Mouse (Mus musculus) CH12.LX (cell line): ENCODE measurements around the gene Rnasek. TPM values are rescaled to one million over a fixed set of nuclear protein-coding genes. Genes with fewer than 3 reads are reported as not detected.

Experiments used
- DNase-seq: peaks from one replicate; pipeline ENCODE4 v3.0.0-alpha.2; 2013; ENCODE audit errors: extremely low read depth
- H3K27ac ChIP-seq: 2 replicates; pipeline ENCODE4 v1.5.1; 2012; ENCODE audit warnings: low read depth, mild to moderate bottlenecking, control low read depth, moderate library complexity; ENCODE audit not compliant: insufficient read depth
- H3K27me3 ChIP-seq: replicated peaks from 2 replicates; pipeline ENCODE3; 2012; ENCODE audit warnings: inconsistent platforms
- H3K36me3 ChIP-seq, 2 experiments: replicated peaks in 1 of 2; 2 replicates each; pipeline versions ENCODE3 to v1.6.1; 2012; ENCODE audit warnings: inconsistent platforms in 1 of 2, low read length in 1 of 2, mild to moderate bottlenecking in 1 of 2, mixed read lengths in 1 of 2, moderate library complexity in 1 of 2; ENCODE audit not compliant: control insufficient read depth in 1 of 2, insufficient read depth in 1 of 2
- H3K4me1 ChIP-seq, 2 experiments: 2 replicates each; pipeline ENCODE4 v1.6.1; 2012; ENCODE audit warnings: inconsistent platforms in 1 of 2, moderate library complexity in 1 of 2; ENCODE audit not compliant: insufficient read depth in 2 of 2, control insufficient read depth in 1 of 2
- H3K4me2 ChIP-seq: 2 replicates; pipeline ENCODE4 v1.6.1; 2012; ENCODE audit warnings: low read depth, mild to moderate bottlenecking, control low read depth; ENCODE audit not compliant: poor library complexity, insufficient read depth, severe bottlenecking
- H3K4me3 ChIP-seq, 3 experiments: fragments of 150-350 bp in 1 of 3; sonication (generic) in 1 of 3; replicated peaks in 1 of 3; 2 replicates each; pipeline versions ENCODE3 to v1.5.1; 2011 to 2012; ENCODE audit warnings: low read depth in 2 of 3, low read length in 2 of 3, mild to moderate bottlenecking in 2 of 3, moderate library complexity in 2 of 3, control low read depth in 1 of 3, improper control_type of control experiment in 1 of 3, inconsistent platforms in 1 of 3, mixed read lengths in 1 of 3; ENCODE audit not compliant: poor library complexity in 1 of 3
- H3K79me2 ChIP-seq: replicated peaks from 2 replicates; pipeline ENCODE4 v1.6.1; 2012; ENCODE audit warnings: mild to moderate bottlenecking, moderate library complexity; ENCODE audit not compliant: control insufficient read depth, poor library complexity, insufficient read depth, severe bottlenecking; ENCODE audit errors: extremely low read depth
- H3K9ac ChIP-seq: 2 replicates; pipeline ENCODE4 v1.6.1; 2012; ENCODE audit warnings: low read depth, mild to moderate bottlenecking, control low read depth, moderate library complexity; ENCODE audit not compliant: insufficient read depth
- H3K9me3 ChIP-seq: replicated peaks from 2 replicates; pipeline ENCODE3; 2012; ENCODE audit warnings: low read length, inconsistent platforms, mixed read lengths
- BHLHE40 ChIP-seq: IDR thresholded peaks from 2 replicates; pipeline ENCODE4 v1.6.1; 2011; ENCODE audit warnings: mild to moderate bottlenecking, low read depth, low read length, improper control_type of control experiment
- CHD1 ChIP-seq: IDR thresholded peaks from 2 replicates; pipeline ENCODE4 v1.6.1; 2012; ENCODE audit warnings: low read depth, low read length, improper control_type of control experiment, inconsistent platforms
- CHD2 ChIP-seq: IDR thresholded peaks from 2 replicates; pipeline ENCODE4 v1.6.1; 2011; ENCODE audit warnings: low read length, improper control_type of control experiment
- E2F4 ChIP-seq: IDR thresholded peaks from 2 replicates; pipeline ENCODE4 v1.6.1; 2011; ENCODE audit warnings: low read depth, low read length, improper control_type of control experiment; ENCODE audit not compliant: insufficient replicate concordance
- EP300 ChIP-seq: IDR thresholded peaks from 2 replicates; pipeline ENCODE4 v1.6.1; 2011; ENCODE audit warnings: low read length, improper control_type of control experiment
- GABPA ChIP-seq: IDR thresholded peaks from 2 replicates; pipeline ENCODE4 v1.6.1; 2012; ENCODE audit warnings: low read depth, low read length, improper control_type of control experiment, inconsistent platforms; ENCODE audit not compliant: insufficient replicate concordance
- IRF4 ChIP-seq: IDR thresholded peaks from 2 replicates; pipeline ENCODE4 v1.6.1; 2014; ENCODE audit warnings: low read depth, mild to moderate bottlenecking, inconsistent platforms, low read length, improper control_type of control experiment
- JUND ChIP-seq: conservative IDR thresholded peaks from 2 replicates; pipeline ENCODE4 v1.6.1; 2011; ENCODE audit warnings: low read depth, low read length, improper control_type of control experiment
- KAT2A ChIP-seq: IDR thresholded peaks from 2 replicates; pipeline ENCODE4 v1.6.1; 2012; ENCODE audit warnings: low read length, improper control_type of control experiment, inconsistent platforms; ENCODE audit not compliant: insufficient replicate concordance
- MEF2A ChIP-seq: IDR thresholded peaks from 2 replicates; pipeline ENCODE4 v1.6.1; 2014; ENCODE audit warnings: low read depth, mild to moderate bottlenecking, inconsistent platforms, low read length, improper control_type of control experiment, borderline replicate concordance
- MXI1 ChIP-seq: IDR thresholded peaks from 2 replicates; pipeline ENCODE4 v1.6.1; 2011; ENCODE audit warnings: mild to moderate bottlenecking, low read depth, low read length, improper control_type of control experiment
- NELFE ChIP-seq: IDR thresholded peaks from 2 replicates; pipeline ENCODE4 v1.6.1; 2011; ENCODE audit warnings: low read depth, low read length, improper control_type of control experiment
- PAX5 ChIP-seq: IDR thresholded peaks from 2 replicates; pipeline ENCODE4 v1.6.1; 2012; ENCODE audit warnings: low read length, inconsistent platforms, mixed read lengths
- POLR2A ChIP-seq: IDR thresholded peaks from 2 replicates; pipeline ENCODE4 v1.6.1; 2011; ENCODE audit warnings: low read depth, mild to moderate bottlenecking, improper control_type of control experiment, low read length
- POLR2AphosphoS2 ChIP-seq: IDR thresholded peaks from 2 replicates; pipeline ENCODE4 v1.6.1; 2011; ENCODE audit warnings: low read depth, low read length, improper control_type of control experiment
- RCOR1 ChIP-seq: conservative IDR thresholded peaks from 2 replicates; pipeline ENCODE4 v1.6.1; 2012; ENCODE audit warnings: low read depth, mild to moderate bottlenecking, inconsistent platforms, low read length, improper control_type of control experiment
- SIN3A ChIP-seq: IDR thresholded peaks from 2 replicates; pipeline ENCODE4 v1.6.1; 2012; ENCODE audit warnings: low read length, improper control_type of control experiment, inconsistent platforms
- USF1 ChIP-seq: IDR thresholded peaks from 2 replicates; pipeline ENCODE4 v1.6.1; 2014; ENCODE audit warnings: low read depth, mild to moderate bottlenecking, inconsistent platforms, low read length, improper control_type of control experiment
- USF2 ChIP-seq: conservative IDR thresholded peaks from 2 replicates; pipeline ENCODE4 v1.6.1; 2011; ENCODE audit warnings: low read depth, low read length, improper control_type of control experiment
- ZC3H11A ChIP-seq: IDR thresholded peaks from 2 replicates; pipeline ENCODE4 v1.6.1; 2012; ENCODE audit warnings: low read depth, mild to moderate bottlenecking, inconsistent platforms, low read length, improper control_type of control experiment
- ZKSCAN1 ChIP-seq: IDR thresholded peaks from 2 replicates; pipeline ENCODE4 v1.6.1; 2012; ENCODE audit warnings: low read depth, inconsistent platforms, low read length, improper control_type of control experiment, borderline replicate concordance
- ZMIZ1 ChIP-seq: IDR thresholded peaks from 2 replicates; pipeline ENCODE4 v1.6.1; 2012; ENCODE audit warnings: low read depth, mild to moderate bottlenecking, inconsistent platforms, low read length, improper control_type of control experiment
- dilution Hi-C: fragments of 300-500 bp; cut with MboI; formaldehyde crosslinking; loops from 2 replicates; pipeline ENCODE4 v1.14.3; 2020; ENCODE audit warnings: low sequenced_read_pairs; ENCODE audit not compliant: extremely low pct_unique_long_range_greater_than_20kb, extremely low pct_ligation_motif_present
- in situ Hi-C: fragments of 300-500 bp; cut with MboI; formaldehyde crosslinking; loops from 3 replicates; pipeline ENCODE4 v1.14.3; 2019; ENCODE audit warnings: low sequenced_read_pairs, low pct_ligation_motif_present, low pct_unique_long_range_greater_than_20kb, mixed read lengths
- polyA plus RNA-seq: library from polyadenylated mRNA; unstranded; fragments of >175 nt; gene quantifications from 2 replicates; pipeline ENCODE4 v1.2.1, GENCODE M21; 2012; ENCODE audit warnings: low read depth; ENCODE audit not compliant: insufficient read length
- total RNA-seq, 2 experiments: library from RNA; depleted of rRNA; stranded (reverse); fragments of 300-350 nt in 1 of 2; fragments of >200 nt in 1 of 2; gene quantifications; 2 replicates each; pipeline ENCODE4 v1.2.3; 2012 to 2014

Gene Rnasek
- total and polyA plus RNA-seq, 3 experiments = 9.1 to 91.3 (median 25.6) TPM

GRCm38 (mm10) chr11:70228828-70229227 lies 10.8 kb downstream of the Rnasek start (continued):
- peak; percentile 55 for TF ChIP-seq MEF2A
- TF ChIP-seq CHD2 = peak; percentile 72
- no peak for TF ChIP-seq JUND
- TF ChIP-seq USF1 = no peak
- no peak for TF ChIP-seq ZC3H11A
- TF ChIP-seq POLR2AphosphoS2 = no peak
- TF ChIP-seq ZKSCAN1 = no peak
- 0 out of 2 replicates have a peak, but pooled peaks have one; percentile 19 for TF ChIP-seq BHLHE40
- TF ChIP-seq IRF4 = peak; percentile 60; the same call in 1 of the 2 replicates
- no peak for TF ChIP-seq USF2
- peak; percentile 70; the same call in 1 of the 2 replicates for TF ChIP-seq MXI1
- TF ChIP-seq KAT2A = no peak
- TF ChIP-seq EP300 = no peak
- no peak for TF ChIP-seq RCOR1
- TF ChIP-seq PAX5 = no peak
- TF ChIP-seq SIN3A = no peak
- peak; percentile 39; the same call in 1 of the 2 replicates for TF ChIP-seq ZMIZ1
- TF ChIP-seq CHD1 = no peak
- TF ChIP-seq E2F4 = peak; percentile 86; the same call in 1 of the 2 replicates

- H3K9ac ChIP-seq = no peak overlapping the region
- no peak for DNase-seq
- no peaks in the 10 kb centered on the region for H3K9me3 ChIP-seq
- TF ChIP-seq ZMIZ1 (no peak), PAX5 (no peak), MXI1 (no peak), CHD2 (no peak), MEF2A (no peak), SIN3A (no peak), GABPA (no peak), USF2 (no peak), NELFE (no peak), POLR2A (no peak)
- TF ChIP-seq, all 38 proteins: peak for 0
- Histone ChIP-seq H3K27me3 (peaks cover 2% of the 10 kb centered on the region), H3K4me1 (peaks cover 0 to 30% of the 10 kb centered on the region in 2 experiments; a peak in 2 of 4 replicates), H3K79me2 (no peaks in the 10 kb centered on the region), H3K4me2 (no peak overlapping the region), H3K4me3 (no peak overlapping the region), H3K36me3 (peaks cover 0 to 13% of the 10 kb centered on the region in 2 experiments), H3K27ac (no peak overlapping the region)
- dilution Hi-C loops = no loop called here
- in situ Hi-C loops = loop anchor here (25.0 kb wide), 2 partner anchors 385 to 535 kb away; partner anchors contain the start of genes 4930544D05Rik, Chrne and Zfp3
Observed at GRCm38 (mm10) chr11:70227661-70228245, 11.9 kb downstream of the Rnasek start.
